Mouse (Mus musculus): ENCODE measurements around the gene Pik3r2.

Gene Pik3r2

GRCm38 (mm10) chr8:70801156-70801555 lies 24.6 kb upstream of the Pik3r2 start:
- no peak for DNase-seq (ENCODE audit: low spot score)

DNA sequence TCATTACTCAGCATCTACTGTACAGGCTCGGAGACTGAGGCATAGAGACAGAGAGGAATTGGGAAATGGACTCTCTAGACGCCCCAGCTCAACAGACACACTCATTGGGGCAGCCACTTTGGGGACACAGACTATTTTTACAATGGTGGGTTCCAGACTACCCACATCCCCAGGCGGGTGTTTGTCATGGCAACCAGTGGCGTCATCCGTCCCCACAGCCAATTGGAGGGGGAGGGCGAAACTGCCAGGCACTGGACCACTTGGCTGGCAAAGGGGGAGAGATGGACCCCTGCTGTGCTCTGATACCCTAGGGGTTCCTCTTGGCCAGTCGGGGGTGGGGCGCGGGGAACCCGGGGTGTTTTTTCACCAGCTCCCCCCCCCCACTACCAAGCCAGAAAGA lies 24.1 kb upstream of the Pik3r2 start:
- DNase-seq (ENCODE audit: low spot score) = no peak

DNA sequence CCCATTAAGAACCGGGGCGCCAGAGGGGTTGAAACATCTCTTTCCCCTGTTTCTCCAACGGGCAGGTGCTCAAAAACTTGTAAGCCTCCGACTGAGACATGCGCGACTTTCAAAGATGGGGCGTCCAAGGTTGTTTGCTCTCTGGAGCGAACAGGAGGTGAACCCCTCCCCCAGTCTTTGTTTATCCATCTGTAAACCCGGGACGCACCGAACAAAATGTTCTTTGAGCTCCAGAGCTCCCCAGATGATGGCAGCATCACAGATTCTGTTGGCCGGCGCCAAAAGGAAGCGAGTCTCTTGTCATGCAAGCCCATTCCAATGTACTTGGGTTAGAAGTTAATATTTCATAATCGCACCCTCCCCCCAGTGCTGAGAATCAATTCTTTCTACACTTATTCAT lies 21.8 kb upstream of the Pik3r2 start:
- DNase-seq (ENCODE audit: low spot score) = no peak

GRCm38 (mm10) chr8:70797081-70798070 lies 20.9 kb upstream of the Pik3r2 start:
- peak; percentile 90 for DNase-seq (ENCODE audit: low spot score)

DNA sequence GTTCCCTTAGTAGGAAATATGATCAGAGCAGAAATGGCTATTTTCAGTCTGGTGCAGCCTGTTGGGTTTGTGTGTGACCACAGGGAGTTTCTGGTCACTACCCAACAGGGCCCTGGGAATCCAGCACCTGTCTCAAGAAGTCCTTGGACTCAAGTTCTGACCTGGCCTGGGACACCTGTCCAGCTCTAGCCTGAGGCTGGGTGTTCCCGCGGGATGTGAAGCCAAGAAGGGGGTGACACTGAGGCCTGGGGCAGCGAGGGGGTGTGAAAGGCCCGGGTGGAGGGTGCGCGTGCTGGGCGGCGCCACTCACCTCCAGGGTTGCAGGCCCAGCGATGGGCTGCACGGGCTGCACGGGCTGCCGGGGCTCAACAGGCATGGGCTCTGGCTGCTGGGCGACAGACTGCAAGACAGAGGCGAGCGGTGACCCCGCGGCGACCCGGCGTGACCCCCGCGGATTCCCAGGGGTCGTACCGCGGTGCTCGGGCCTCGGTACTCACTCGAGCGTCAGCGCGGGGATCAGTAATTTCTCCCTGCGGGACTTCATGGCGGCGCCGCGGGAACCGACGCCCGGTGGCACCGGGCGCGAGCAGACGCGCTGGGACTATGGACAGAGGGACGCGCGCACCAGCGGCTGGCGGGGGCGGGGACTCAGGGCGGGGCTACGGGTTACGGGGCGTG lies 20.0 kb upstream of the Pik3r2 start:
- no peak for DNase-seq (ENCODE audit: low spot score)

DNA sequence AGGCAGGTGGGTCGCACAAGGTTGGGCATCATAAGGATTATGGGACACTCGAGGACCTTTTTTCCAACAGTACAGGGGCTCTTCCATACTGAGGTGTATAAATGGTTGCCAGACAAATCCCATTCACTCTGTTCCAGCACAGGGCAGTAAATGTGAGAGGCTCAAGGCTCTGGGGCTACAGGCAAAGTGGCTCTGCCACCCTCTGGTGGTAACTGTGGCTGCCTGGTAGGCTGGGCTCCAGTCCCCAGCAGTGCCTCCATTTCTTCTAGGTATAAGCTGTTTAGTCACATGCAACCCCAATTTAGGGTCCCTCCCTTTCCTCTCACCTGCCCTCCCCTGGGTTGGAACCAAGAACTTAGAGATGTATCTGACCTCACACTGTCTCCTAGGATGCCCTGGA lies 18.9 kb upstream of the Pik3r2 start:
- DNase-seq (ENCODE audit: low spot score) = no peak

DNA sequence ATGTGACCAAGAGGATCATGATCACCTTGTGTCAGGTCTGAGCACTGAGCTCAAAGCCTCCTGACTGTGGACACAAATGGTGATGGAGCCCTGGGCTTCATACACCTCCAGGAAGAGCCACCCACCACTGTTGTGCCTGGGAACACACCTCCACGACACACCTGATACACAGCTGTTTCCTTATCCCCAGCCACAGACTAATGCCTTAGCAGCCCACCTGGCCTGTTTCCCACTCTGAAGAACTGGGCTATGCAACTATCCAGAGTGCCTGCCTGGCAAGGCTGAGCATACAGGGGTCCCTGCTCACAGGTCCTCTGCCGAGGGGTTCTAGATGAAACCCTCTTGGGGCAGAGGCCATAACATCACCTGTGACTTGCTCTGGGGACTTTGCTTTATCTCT lies 17.7 kb upstream of the Pik3r2 start:
- DNase-seq (ENCODE audit: low spot score) = no peak

DNA sequence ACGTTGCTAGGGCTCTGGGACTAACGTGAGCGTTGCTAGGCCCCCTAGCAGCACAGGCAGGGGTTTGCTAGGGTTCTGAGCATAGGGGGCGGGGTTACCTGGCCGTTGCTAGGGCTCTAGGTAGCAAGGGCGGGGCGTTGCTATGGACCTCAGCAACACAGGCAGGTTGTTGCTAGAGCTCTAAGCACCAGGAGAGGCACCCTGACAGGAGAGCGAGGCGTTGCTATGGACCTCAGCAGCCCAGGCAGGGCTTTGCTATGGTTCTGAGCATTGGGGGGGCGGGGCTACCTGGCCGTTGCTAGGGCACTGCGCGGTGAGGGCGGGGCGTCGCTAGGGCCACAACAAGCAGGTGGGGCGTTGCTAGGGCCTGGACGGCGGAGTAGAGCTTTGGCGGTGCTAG lies 16.2 kb upstream of the Pik3r2 start:
- no peak for DNase-seq (ENCODE audit: low spot score)

GRCm38 (mm10) chr8:70791975-70792691 lies 15.6 kb upstream of the Pik3r2 start:
- DNase-seq (ENCODE audit: low spot score) = peak; percentile 94

DNA sequence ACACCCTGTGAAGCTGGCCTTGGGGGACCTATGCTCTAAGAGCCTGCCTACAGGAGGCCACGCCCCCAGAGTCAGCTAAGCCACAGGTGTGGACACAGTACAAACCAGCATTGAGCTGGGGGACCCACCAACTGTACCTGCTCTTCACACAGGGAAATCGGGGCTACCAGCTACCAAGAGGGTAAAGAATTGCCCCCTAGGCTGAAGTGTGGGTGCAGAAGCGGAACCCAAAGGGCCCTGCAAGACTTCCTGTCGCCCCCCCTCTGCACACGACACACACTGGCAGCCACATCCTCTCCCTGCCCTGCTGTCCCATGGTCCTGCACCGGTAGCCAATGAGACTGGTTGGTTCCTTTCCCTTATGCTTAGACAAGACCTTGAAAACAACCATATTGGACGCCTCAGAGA lies 14.8 kb upstream of the Pik3r2 start:
- no peak for DNase-seq (ENCODE audit: low spot score)

DNA sequence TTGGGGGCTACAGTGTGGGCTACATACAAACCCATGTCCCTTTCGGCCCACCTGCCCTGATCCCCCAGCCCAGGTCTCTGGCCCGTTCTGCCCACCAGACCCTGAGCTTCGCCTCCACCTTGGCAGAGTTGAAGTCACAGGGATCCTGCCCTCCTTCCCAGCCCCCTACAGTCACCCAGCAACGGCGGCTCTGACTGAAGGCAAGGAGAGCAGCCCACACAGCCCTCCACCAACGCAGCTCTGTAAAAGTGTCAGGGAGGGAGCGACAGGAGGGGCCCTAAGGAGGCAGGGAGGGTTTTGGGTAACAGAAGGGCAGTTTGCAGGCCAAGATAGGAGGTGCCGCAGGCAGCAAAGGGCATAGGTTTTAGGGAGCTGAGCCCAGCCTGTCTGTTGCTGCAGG lies 14.3 kb upstream of the Pik3r2 start:
- no peak for DNase-seq (ENCODE audit: low spot score)

DNA sequence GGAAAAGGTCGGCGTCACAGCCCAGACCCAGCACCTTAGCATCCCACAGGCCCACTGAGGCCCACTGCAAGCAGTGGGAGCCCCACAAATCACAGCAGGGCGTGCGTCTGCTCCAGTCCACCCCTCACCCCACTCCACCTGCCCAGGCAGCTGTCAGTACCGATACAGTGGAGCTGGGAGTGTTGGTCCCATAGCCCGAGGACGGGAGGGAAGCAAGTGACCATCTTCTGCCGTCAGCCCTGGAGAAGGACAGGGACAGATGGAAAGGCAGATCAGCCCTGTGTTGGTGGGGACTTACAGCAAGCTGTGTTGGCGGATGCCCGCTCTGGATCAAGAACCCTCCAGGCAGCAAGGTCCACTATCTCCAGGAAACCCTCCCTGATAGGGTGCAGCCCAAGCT lies 12.5 kb upstream of the Pik3r2 start:
- DNase-seq (ENCODE audit: low spot score) = no peak

GRCm38 (mm10) chr8:70787941-70788667 lies 11.6 kb upstream of the Pik3r2 start:
- no peak for DNase-seq (ENCODE audit: low spot score)

DNA sequence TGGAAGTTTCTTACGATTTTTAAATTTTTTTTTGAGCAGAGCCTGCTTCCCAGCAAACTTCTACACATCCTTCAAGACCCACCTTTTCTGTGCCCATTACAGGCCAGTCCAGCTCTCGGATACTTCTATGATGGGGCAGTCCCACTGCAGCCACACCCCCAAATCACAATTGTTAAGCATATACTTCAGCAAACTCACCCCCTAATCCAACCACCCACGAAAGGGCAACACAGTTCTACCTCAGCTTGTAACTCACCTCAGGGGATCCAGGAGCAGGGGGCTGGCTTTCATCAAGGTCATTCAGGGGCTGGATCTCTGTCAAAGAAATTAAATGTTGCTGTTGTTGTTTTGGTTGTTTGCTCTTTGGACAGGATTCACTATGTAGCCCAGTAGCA lies 10.5 kb upstream of the Pik3r2 start:
- DNase-seq (ENCODE audit: low spot score) = no peak

GRCm38 (mm10) chr8:70786291-70787050 lies 10.0 kb upstream of the Pik3r2 start:
- DNase-seq (ENCODE audit: low spot score) = no peak

DNA sequence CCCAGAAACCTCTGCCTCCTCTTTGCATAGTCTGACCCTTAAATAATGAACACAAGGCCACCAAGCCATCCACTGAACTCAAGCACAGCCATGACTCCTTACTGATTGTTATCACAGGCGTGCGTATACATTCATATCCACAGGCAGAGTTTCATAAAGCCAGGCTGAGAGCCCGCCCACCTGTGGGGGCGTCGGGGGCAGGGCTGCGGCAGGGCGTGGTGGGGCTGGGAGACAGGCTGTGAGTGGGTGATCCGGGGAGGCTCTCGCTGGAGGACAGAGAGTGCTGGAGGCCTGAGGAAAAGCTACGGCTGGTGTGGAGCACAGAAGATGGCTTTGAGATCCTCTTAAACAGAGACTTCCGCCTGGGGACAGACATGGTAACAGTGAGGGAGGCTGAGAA lies 3.6 kb upstream of the Pik3r2 start:
- DNase-seq (ENCODE audit: low spot score) = no peak

DNA sequence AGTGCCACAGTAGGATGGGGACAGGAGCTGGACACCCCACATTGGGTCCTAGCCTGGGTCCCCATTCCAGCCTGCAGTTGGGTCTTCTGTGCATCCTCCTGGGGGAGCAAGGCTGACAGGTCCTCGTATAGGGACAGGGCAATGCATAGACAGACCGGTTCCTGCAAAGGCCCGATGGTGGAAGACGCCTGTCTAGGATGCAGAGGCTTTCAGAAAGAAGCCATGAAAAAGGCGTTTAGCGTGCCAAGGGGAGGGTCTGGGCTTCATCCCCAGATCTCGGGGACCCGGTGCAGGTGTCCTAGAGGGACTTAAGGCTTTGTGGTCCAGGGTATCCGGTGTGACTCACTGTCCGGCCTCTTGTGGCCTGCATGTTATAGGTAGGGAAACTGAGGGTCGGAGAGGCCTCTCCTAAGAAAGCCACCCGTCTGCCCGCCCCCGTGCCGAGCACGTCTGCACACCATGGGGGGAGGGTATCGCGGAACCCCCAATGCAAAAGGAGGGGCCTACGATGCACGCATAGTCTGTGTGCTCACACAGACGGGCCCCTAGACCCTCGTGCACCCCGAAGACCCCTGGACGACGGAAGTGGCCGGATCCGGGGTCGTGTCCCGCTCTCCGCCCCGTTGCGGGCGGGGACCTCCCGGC lies 540 bp downstream of the Pik3r2 start:
- no peak for DNase-seq (ENCODE audit: low spot score)

DNA sequence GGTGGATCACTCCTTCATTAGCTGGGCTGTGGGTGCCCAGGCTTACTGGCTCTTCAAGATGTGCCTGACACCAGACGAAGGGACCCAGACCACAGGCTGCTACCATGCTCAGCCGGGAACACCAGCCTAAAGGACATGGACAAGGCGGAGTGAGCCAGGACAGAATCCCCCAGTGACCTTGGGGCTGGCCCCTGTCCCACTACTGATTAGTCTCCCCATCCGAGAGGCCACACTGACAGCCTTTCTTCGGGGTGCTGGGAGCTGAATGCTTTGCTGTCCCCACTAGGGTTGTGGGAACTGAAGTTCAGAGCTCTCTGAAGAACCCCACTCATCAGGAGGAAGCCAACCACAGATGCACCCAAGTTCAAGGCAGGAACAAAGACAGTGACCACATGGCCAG lies 1.3 kb downstream of the Pik3r2 start:
- no peak for DNase-seq (ENCODE audit: low spot score)

DNA sequence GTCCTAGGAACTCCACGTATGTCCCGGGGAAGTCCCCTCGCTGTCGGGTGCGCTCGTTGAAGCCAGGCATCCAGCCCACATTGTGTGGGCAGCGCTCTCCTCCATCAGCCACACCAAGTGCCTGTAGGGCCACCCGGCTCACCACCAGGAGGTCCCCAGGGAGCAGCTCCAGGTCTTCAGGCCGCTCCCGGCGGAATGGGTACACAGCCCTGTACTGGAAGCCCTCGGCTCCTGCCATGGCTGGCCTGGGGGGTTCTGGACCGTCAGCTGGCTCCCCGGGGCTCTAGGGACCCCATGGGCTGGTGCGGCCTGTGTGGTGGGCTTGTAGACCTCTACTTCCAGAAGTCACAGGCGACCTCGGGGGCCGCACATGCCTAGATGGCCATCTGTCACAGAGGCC lies 1.8 kb downstream of the Pik3r2 start:
- DNase-seq (ENCODE audit: low spot score) = no peak

- peak; percentile 92 for DNase-seq (ENCODE audit: low spot score)
Observed at GRCm38 (mm10) chr8:70773833-70774232, 2.7 kb downstream of the Pik3r2 start.

- DNase-seq (ENCODE audit: low spot score) = no peak
Observed at GRCm38 (mm10) chr8:70773410-70773809, 3.1 kb downstream of the Pik3r2 start.
